Mouse (Mus musculus) stomach, embryonic 14.5 days (tissue): Measurements from ENCODE around the gene Gm14685. TPM values are rescaled to one million over a fixed set of nuclear protein-coding genes. Genes with fewer than 3 reads are reported as not detected.

ENCODE experiments used
- polyA plus RNA-seq: library from polyadenylated mRNA; unstranded; fragments of >200 nt; fragmentation: Nextera tagmentation; extraction: Ambion mirVana; gene quantifications from 2 replicates; pipeline ENCODE4 v1.2.1, GENCODE M21; 2014

Gm14685 gene
- polyA plus RNA-seq, 1 experiment from 2014 or later: not detected

Other genes with a start within 250 kb of the Gm14685 start
- 77.3 and 87.5 TPM in 2 replicates for gene Cetn2, start 198.6 kb upstream of the Gm14685 start, polyA plus RNA-seq
- 31.9 and 32.4 TPM in 2 replicates for gene Nsdhl, start 198.5 kb upstream of the Gm14685 start, polyA plus RNA-seq
- 10.3 and 13.4 TPM in 2 replicates for gene Zfp185, start 129.7 kb upstream of the Gm14685 start, polyA plus RNA-seq
- not detected in 2 replicates for gene Pnma5, start 79.9 kb upstream of the Gm14685 start, polyA plus RNA-seq
- 0.27 TPM in 1 of 2 replicates, not detected in the other for gene Pnma3, start 52.3 kb upstream of the Gm14685 start, polyA plus RNA-seq
- 0.31 and 1.5 TPM in 2 replicates for gene Xlr4a, start 34.6 kb upstream of the Gm14685 start, polyA plus RNA-seq
- gene Xlr3a, start 20.0 kb upstream of the Gm14685 start, polyA plus RNA-seq: 3.3 and 7.9 TPM in 2 replicates
- not detected in 2 replicates for gene Xlr5b, start 31.7 kb downstream of the Gm14685 start, polyA plus RNA-seq
- gene DXBay18, start 32.4 kb downstream of the Gm14685 start, polyA plus RNA-seq: not detected in 2 replicates
- not detected in 2 replicates for gene Spin2d, start 59.9 kb downstream of the Gm14685 start, polyA plus RNA-seq
- gene Xlr3b, start 75.2 kb downstream of the Gm14685 start, polyA plus RNA-seq: 5.5 and 11.3 TPM in 2 replicates
- 0.17 and 1.1 TPM in 2 replicates for gene Xlr4b, start 97.3 kb downstream of the Gm14685 start, polyA plus RNA-seq
- gene F8a, start 111.2 kb downstream of the Gm14685 start, polyA plus RNA-seq: 12.2 and 12.9 TPM in 2 replicates
- gene Xlr4c, start 126.1 kb downstream of the Gm14685 start, polyA plus RNA-seq: not detected in 2 replicates
- gene Xlr3c, start 148.3 kb downstream of the Gm14685 start, polyA plus RNA-seq: not detected in 2 replicates
- 0.16 TPM in 1 of 2 replicates, not detected in the other for gene Xlr5a, start 175.9 kb downstream of the Gm14685 start, polyA plus RNA-seq
- not detected in 2 replicates for gene Xlr5c, start 175.9 kb downstream of the Gm14685 start, polyA plus RNA-seq
- not detected in 2 replicates for gene Gm45015, start 219.8 kb downstream of the Gm14685 start, polyA plus RNA-seq
- 17.4 and 21.2 TPM in 2 replicates for gene Zfp275, start 225.6 kb downstream of the Gm14685 start, polyA plus RNA-seq